Mouse (Mus musculus) myocyte (in vitro differentiated cells): Measurements from ENCODE around the gene Mga.

Experiments
- CEBPB ChIP-seq: IDR thresholded peaks from 2 replicates; pipeline ENCODE4 v1.6.1; 2011; ENCODE audit warnings: mild to moderate bottlenecking, moderate library complexity; ENCODE audit not compliant: poor library complexity, insufficient read depth, severe bottlenecking
- E2F4 ChIP-seq: IDR thresholded peaks from one replicate; pipeline ENCODE4 v1.6.1; 2011; ENCODE audit warnings: mild to moderate bottlenecking, control low read depth, moderate library complexity; ENCODE audit not compliant: insufficient read depth
- MAX ChIP-seq: IDR thresholded peaks from one replicate; pipeline ENCODE4 v1.6.1; 2011; ENCODE audit warnings: low read depth, mild to moderate bottlenecking, control low read depth
- MYOD1 ChIP-seq, 3 experiments: IDR thresholded peaks; one replicate each; pipeline ENCODE4 v1.6.1; 2011; ENCODE audit warnings: control low read depth in 2 of 3, low read depth in 2 of 3, mild to moderate bottlenecking in 2 of 3, moderate library complexity in 1 of 3; ENCODE audit not compliant: insufficient read length in 2 of 3, control insufficient read depth in 1 of 3
- MYOG ChIP-seq, 3 experiments: IDR thresholded peaks; one replicate each; pipeline ENCODE4 v1.6.1; 2011; ENCODE audit warnings: control low read depth in 2 of 3, low read depth in 2 of 3, mild to moderate bottlenecking in 2 of 3; ENCODE audit not compliant: insufficient read length in 2 of 3, control insufficient read depth in 1 of 3, insufficient read depth in 1 of 3
- POLR2A ChIP-seq: IDR thresholded peaks from one replicate; pipeline ENCODE4 v1.6.1; 2011; ENCODE audit warnings: low read depth, mild to moderate bottlenecking, control low read depth, moderate library complexity; ENCODE audit not compliant: insufficient read length
- POLR2AphosphoS2 ChIP-seq: IDR thresholded peaks from one replicate; pipeline ENCODE4 v1.6.1; 2011; ENCODE audit warnings: low read depth, control low read depth; ENCODE audit not compliant: insufficient read length
- REST ChIP-seq: IDR thresholded peaks from one replicate; pipeline ENCODE4 v1.6.1; 2011; ENCODE audit warnings: mild to moderate bottlenecking, control low read depth, moderate library complexity; ENCODE audit not compliant: insufficient read depth, insufficient read length
- SRF ChIP-seq: IDR thresholded peaks from one replicate; pipeline ENCODE4 v1.6.1; 2011; ENCODE audit warnings: low read depth; ENCODE audit not compliant: control insufficient read depth, insufficient read length
- TCF12 ChIP-seq: IDR thresholded peaks from one replicate; pipeline ENCODE4 v1.6.1; 2011; ENCODE audit warnings: mild to moderate bottlenecking, control low read depth; ENCODE audit not compliant: poor library complexity, insufficient read depth, severe bottlenecking
- TCF3 ChIP-seq: IDR thresholded peaks from one replicate; pipeline ENCODE4 v1.6.1; 2011; ENCODE audit warnings: low read depth, control low read depth; ENCODE audit not compliant: insufficient read length
- USF1 ChIP-seq: IDR thresholded peaks from one replicate; pipeline ENCODE4 v1.6.1; 2011; ENCODE audit warnings: low read depth, mild to moderate bottlenecking, control low read depth, moderate library complexity

DNA sequence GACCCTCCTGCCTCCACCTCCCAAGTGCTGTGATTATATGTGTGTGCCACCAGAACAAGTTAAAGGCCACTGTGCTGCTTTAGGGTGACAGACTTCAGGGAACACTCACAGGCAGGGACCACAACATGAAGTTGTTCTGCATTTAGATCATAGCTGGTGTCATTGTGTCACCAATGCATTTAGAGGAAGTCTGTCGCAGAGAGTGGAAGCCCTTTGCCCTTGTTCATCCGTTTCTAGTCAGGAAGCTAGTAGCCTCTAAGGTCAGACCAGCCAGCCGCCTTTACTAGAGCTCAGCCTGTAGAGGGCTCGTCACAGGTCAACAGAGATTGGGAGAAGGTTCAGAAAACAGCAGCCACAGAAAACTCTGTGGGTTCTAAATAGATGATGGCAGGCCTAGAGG, 111.6 kb downstream of the Mga start:
- TF ChIP-seq POLR2A, result no peak
- TF ChIP-seq SRF, result no peak
- no peak for TF ChIP-seq USF1
- no peak for TF ChIP-seq MAX
- no peak for TF ChIP-seq TCF3
- TF ChIP-seq MYOG (IDR thresholded peaks at IDR 0.05; ENCODE audit: control insufficient read depth in 1 of 3, insufficient read depth in 1 of 3, insufficient read length in 2 of 3, low read depth in 2 of 3), result no peak
- TF ChIP-seq CEBPB, result no peak
- no peak for TF ChIP-seq MYOD1 (IDR thresholded peaks at IDR 0.05; ENCODE audit: control insufficient read depth in 1 of 3, insufficient read length in 2 of 3, low read depth in 2 of 3)
- TF ChIP-seq TCF12, result no peak
- no peak for TF ChIP-seq POLR2AphosphoS2
- no peak for TF ChIP-seq E2F4
- TF ChIP-seq REST, result no peak
